Mouse (Mus musculus) thymus, postnatal 4 days (tissue): Measurements from ENCODE around the gene Tpsb2.
A peak's percentile ranks its signal among the peaks of the same experiment; 100 is the strongest.

Source experiments
- DNase-seq: peaks from one replicate; pipeline ENCODE4 v3.0.0; 2021

Gene Tpsb2

DNA sequence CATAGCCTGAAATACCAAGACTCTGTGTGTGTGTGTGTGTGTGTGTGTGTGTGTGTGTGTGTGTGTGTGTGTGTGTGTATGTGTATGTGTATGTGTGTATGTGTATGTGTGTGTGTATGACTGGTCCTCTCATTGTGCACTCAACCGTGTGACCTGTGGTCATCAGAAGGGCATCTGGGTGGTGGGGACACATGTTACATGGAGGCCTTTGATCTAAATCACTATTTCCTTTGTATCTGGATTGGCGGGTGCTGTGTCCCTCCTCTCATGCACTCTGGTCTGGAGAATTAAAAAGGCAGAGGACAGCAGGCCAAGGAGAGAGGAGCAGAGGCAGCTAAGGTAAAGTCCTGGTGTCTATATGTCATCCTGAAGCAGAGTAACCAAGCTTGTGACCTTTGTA is at the start of gene Tpsb2:
TSS of gene Tpsb2 (plus strand) at position 301 of the 400 bp plus-strand sequence.
- no peak for DNase-seq

DNA sequence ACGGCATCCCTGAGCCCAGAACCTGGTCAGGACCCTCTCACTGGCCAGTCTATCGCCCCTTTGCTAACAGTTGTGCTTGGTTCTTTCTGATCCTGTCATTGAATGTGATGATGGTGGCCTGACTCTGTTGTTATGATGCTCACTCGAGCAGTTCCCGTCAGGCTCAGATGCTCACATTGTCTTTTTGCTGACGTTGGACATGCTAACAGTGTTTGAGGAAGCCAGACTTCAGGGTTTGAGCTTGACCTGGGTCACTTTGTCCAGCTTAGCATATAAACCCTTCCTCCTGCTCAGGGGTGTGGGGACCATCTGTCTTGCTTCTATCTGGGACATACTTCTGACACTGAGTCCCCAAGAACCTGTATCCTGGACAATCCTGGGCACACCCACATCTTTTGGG is 47.8 kb upstream of the Tpsb2 start, which contains the start of gene Prss29:
TSS of gene Prss29 (plus strand) at position 301 of the 400 bp plus-strand sequence.
- DNase-seq: no peak

GRCm38 (mm10) chr17:25320819-25321218 is 45.3 kb upstream of the Tpsb2 start:
- DNase-seq: no peak

- no peak for DNase-seq
These were observed 43.2 kb upstream of the Tpsb2 start for GRCm38 (mm10) chr17:25322930-25323329.

DNA sequence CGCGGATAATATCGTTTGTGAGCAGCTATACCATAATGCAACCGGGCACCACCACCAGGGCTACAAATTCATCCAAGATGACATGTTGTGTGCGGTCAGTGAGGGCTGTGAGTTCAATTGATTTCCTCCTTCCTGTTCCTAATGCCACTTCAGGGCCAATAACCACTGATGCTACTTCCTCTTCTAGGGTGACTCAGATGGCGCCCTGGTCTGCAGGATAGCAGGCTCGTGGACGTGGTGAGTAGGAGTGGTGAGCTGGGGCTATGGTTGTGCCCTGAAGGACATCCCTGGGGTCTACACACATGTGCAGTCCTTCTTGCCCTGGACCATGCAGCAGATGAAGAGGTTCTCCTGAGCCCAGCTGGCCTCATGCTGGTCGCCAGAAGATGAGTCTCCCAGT is 33.8 kb upstream of the Tpsb2 start:
- DNase-seq: no peak

DNA sequence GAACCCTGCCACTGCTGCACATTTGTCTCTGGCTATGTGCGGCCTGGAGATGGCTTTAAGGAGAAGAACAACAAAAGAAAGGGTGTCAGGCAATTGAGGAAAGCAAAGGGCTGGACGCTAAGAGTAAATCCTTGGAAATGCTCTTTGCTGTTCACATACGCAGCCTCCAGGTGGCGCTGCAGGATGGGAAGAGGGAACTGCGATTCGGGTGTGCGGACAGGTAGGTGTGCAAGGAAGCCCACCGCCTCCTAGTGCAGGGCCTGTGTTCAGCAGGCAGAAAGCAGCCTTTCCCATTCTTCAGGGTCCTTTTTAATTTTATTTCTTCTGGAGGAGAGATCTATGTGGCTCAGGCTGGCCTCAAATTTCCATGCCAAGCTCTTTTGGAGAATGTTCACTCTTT is 32.2 kb upstream of the Tpsb2 start:
- DNase-seq: peak; percentile 83

DNA sequence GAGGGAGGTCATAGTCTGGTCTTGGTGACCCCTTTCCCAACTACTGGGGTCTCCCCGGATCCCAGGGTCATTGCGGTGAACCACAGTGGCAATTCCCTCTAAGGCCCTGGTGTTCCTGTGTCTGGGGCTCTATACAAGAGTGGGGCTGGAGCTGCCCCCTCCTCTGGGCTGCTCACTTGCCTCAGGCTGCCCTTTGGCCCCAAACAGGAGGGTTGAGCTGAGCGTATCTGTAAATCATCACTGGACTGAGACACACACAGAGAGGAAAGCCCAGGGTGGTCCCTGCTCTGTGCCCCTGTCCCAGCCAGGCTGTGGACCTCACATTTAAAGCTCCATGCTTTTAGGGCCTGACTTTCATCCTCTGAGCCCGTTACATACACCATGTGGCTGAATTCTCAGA is 27.9 kb upstream of the Tpsb2 start:
- no peak for DNase-seq

GRCm38 (mm10) chr17:25340003-25340402 is 26.1 kb upstream of the Tpsb2 start:
- no peak for DNase-seq

DNA sequence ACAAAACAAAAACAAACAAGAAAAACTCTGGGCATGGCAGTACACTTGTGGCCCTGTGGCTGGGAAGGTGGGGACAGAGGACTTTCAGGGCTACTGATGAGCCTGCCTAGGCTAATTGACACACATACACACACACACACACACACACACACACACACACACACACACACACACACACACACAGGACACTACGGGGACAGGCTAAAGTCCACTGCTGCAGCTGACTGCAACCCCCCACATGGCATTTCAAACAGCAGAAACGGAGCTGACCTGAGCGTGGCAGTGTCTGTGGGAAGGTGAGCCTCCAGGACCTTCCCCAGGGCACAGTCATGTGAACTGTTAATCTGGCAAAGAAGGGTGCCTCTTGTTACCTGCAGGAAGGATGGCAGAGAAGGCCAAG is 24.6 kb upstream of the Tpsb2 start:
- DNase-seq: no peak

GRCm38 (mm10) chr17:25345462-25345861 is 20.6 kb upstream of the Tpsb2 start, which contains the start of gene Tpsab1:
Gene Tpsab1, minus strand, starts transcription at chr17:25345562.
- DNase-seq: no peak

GRCm38 (mm10) chr17:25361291-25361690 is 4.8 kb upstream of the Tpsb2 start:
- no peak for DNase-seq

DNA sequence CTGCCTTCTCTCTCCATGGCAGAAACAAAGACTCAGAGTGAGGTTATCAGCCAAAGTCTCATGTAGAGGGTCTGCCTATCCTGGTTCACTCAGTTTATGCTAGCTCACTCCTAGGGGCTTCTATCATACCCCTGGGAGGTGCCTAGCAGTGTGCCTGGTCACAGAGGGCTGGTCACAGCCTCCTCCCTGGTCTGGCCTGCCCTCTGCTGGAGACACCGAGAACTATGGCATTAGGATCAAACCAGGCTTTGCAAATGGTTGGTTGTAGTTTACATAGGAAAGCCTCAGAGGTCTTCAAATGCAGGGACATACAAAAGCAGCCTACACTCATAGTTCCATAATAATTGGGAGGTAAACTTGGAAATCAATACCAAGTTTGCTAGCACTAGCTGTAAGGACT is 2.4 kb upstream of the Tpsb2 start:
- peak; percentile 77 for DNase-seq

DNA sequence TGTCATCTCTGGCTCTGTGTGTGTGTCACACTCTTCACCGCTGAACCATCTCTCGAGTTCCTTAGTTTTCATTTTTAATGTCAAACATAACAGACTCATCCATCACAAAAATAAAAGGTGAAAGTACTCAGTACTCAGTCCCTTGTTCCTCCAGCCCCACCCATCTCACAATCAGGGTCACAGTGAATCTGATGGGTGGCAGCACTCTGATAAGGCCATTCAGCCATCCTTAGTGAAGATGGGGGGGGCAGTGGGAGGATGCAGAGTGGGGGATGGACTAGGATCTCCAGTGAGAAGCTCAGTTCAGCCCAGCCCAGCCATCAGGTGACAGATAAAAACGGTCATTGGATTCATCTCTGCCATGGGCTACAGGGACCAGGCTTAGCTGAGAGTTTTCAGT is 2.9 kb downstream of the Tpsb2 start, which contains the start of gene Tpsg1:
TSS of gene Tpsg1 (plus strand) at position 301 of the 400 bp plus-strand sequence.
- DNase-seq: no peak

DNA sequence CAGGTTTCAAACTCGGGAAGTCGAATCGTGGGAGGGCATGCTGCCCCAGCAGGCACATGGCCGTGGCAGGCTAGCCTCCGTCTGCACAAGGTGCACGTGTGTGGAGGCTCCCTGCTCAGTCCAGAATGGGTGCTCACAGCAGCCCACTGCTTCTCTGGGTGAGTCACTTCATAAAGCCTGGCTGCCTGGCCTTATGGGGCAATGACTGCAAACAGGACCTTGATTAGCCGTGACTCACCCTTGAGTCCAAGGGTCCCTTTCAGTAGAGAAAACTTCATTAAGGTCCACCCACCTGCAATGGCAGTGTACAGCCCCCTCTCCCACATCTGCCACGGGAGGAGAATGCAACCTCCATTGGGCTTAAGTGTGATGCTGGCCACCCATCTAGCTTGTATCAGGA is 6.4 kb downstream of the Tpsb2 start:
- DNase-seq: no peak

DNA sequence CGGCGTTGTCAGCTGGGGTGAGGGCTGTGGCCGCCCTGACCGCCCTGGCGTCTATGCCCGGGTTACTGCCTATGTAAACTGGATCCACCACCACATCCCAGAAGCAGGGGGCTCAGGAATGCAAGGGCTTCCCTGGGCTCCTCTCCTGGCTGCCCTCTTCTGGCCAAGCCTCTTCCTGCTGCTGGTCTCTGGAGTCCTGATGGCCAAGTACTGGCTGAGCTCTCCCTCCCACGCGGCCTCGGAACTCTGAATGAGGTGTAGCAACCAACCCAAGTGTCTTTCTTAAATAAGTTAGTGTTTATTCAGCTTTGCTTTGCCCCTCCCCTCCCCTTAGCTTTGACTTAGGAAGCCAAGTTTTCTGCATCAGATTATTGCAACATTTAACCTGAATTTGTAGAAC is 7.9 kb downstream of the Tpsb2 start:
- DNase-seq: no peak

GRCm38 (mm10) chr17:25394526-25394925 is 28.4 kb downstream of the Tpsb2 start:
- no peak for DNase-seq

GRCm38 (mm10) chr17:25397804-25398519 is 31.9 kb downstream of the Tpsb2 start:
- DNase-seq: peak; percentile 84

- no peak for DNase-seq
These were observed 32.4 kb downstream of the Tpsb2 start for GRCm38 (mm10) chr17:25398520-25398838.

DNA sequence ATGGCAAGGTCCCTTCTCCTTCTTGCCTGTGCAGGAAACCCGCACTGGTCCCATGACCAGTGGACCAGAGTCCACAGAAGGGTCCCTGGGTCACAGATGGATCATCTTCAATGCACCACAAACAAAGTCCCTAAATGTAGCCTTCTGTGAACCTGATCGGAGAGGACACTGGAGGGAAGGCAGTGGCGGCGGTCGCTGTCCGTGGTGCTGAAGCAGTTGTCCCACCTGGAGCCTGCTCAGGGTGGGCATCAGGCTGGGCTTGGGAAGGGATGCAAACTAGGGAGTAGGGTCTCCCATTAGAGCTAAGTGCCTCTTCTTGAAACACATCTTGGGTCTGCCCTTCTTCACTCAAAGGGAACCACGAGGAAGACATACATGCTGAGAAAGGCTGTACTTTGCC is 34.3 kb downstream of the Tpsb2 start:
- peak; percentile 81 for DNase-seq

DNA sequence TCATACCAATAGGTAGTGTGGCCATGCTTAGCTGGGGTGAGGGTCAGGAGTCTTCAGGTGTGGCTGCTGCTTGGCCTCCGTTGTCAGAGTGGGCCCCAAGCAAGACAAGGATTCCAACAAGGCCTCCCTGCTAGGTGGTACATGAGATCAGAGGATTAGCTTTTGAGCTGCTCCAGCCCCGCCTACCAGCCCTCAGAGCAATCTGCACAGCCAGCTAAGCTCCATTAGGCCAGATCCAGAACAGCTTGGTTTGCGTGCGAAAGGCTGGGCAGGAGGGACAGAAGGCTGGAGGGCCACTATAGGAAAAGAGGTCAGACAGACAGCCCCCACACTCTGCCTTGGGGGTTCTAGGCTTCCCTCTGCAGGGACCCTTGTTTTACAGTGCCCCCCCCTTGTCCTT is 35.4 kb downstream of the Tpsb2 start:
- no peak for DNase-seq

DNA sequence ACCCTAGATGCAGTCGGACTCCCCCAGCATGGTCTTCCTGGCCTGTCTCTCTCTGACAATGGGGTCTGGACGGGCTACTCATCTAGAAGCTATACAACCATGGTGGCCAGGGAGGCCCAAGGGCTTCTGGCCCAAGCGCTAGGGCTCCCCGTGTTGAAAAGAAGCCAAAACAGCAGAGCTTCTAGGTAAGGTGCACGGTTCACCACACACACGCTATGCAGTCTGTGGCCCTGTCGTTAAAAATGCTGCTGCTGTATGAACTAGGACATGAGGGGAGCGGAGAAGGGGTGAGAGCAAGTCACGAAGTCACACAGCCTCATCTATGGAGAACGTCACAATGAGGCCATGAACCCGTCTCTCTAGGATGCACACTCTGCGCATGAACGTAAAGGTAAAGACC is 36.1 kb downstream of the Tpsb2 start:
- no peak for DNase-seq

DNA sequence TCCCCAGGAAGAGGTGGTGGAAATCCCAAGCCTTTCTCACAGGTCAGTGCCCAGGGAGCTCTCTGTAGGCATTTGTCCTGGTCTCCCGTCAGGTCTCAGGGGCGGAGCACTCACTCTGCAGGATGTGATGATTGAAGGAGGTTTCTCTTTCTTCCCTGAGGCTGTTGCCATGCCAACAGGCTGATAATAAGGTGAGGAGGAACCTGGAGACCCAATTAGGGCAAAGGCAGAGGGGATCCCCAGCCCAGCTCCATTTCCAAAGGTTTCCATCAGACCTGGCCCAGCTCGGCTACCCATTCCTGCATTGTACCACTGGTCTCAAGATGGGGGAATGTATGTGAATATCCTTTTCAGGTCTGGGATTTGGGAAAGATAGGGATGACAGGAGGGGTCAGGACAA is 38.1 kb downstream of the Tpsb2 start:
- DNase-seq: no peak

- DNase-seq: no peak
These were observed 39.3 kb downstream of the Tpsb2 start for GRCm38 (mm10) chr17:25405224-25405895.

DNA sequence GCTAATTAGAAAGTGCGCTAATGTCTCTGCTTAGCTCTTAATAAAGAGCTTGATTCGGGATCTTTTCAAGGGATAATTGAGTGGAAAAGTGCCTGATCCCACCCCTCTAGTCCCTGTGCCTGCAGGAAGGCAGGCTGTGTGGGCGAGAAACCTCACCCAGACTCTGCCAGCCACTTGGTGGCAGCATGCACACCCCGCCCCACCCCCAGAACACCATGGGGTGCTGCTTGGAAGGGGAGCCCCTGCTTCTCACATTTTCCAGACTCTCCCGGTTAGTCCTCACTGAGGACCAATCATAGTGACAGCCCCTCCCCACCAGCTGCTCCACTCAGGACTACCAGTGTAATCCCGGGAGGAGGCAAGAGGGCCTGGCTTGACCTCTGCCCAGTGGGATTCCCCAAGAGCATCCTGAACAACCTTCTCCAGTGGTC is 39.9 kb downstream of the Tpsb2 start:
- no peak for DNase-seq

DNA sequence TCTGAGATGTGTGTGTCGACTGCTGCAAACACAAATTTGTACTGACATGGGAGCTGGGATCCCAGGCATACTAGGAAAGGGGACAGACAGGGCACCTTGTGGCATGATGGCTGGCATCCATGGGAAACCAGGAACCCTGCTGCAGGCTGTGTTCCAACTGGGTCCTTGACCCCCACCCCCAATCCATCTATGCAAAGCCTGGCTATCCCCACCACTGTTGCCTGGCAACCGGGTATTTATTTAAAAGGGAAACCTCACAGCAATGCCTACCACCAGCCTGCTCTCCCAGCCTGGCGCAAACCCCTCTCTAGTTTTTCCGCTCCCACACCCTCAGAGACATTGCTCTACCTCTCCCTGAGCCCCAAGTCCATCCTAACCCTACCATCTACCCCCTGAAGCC is 41.2 kb downstream of the Tpsb2 start:
- DNase-seq: no peak
